Mouse (Mus musculus) thymus, adult 2 months (tissue): Measurements from ENCODE around the gene Hcn4.

Experiments used
- CTCF ChIP-seq: fragments of 200-500 bp; IDR thresholded peaks from 2 replicates; pipeline ENCODE4 v1.5.1; 2012; ENCODE audit warnings: mild to moderate bottlenecking, control low read depth, low read length, moderate library complexity, borderline replicate concordance; ENCODE audit not compliant: control insufficient read depth, poor library complexity, insufficient read depth; ENCODE audit errors: extremely low read depth
- POLR2A ChIP-seq: fragments of 200-500 bp; IDR thresholded peaks from 2 replicates; pipeline ENCODE4 v1.6.1; 2012; ENCODE audit warnings: mild to moderate bottlenecking, low read length, control low read depth, moderate library complexity; ENCODE audit not compliant: control insufficient read depth, poor library complexity, insufficient read depth; ENCODE audit errors: extremely low read depth

DNA sequence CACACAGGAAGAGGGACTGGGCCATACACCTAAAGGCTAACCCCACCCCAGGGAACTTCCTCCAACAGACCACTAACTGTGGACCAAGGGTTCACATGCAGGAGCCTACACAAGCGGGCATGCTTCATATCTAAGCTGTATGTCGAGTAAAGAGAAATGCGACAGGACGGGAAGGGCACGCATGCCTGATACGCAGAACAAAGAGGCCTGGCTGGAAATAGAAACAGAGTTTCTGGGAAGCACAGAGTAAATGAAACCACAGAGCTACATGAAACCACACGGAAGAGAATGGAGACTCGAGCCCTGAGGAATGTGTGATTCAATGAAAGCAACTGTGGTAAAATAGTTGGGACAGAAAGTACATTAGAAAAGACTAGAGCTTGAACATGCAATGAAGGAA lies 67.7 kb downstream of the Hcn4 start:
- TF ChIP-seq CTCF, result no peak
- no peak for TF ChIP-seq POLR2A
